Mouse (Mus musculus): ENCODE measurements around the gene Olfr538.
"Not testable (repeated sequence)": the region's sequence is repeated elsewhere in the genome, so short reads cannot be mapped to it uniquely, and the experiment has no call there.

Olfr538 gene

DNA sequence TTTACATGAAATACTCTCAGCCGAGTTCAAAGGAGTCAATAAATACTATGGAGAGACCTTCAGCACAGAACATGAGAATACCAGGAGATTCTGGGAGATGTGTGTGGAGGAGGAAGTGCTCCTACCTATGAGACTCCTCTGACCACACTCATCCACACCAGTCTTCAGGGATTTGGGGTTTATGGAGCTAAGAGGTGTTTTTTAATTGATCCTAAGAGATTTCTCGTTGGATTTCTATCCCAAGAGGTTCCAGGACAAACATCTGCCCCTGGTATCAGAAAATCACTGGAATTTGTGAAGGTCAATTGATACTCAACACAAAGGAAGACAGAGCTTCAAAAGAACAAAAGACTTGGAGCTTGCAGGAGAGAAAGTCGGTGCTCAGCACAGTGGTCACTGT lies at the start of gene Olfr538:
Gene Olfr538 (plus strand): TSS at position 301 of the 400 bp plus-strand sequence.
- no peak for DNase-seq (ENCODE audit: low spot score)

DNA sequence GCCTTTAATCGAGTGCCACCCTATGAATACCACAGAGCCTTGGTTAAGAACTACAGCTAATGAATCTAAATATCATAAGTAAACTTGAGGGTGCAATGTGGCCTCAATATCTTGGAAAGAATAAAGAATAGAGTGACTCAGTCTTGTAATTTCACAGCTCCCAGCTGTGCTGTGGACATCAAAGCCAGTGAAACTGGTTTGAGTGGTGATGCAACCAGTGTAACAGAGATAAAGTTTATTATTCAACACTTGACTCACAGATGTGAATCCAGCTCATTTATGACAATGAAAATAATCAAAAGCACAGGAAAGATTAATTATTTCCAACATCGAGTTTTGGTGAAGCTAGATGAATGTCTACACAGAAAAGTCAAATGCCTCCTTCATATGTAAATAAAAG lies 27.9 kb upstream of the Olfr538 start:
- no peak for DNase-seq (ENCODE audit: low spot score)

DNA sequence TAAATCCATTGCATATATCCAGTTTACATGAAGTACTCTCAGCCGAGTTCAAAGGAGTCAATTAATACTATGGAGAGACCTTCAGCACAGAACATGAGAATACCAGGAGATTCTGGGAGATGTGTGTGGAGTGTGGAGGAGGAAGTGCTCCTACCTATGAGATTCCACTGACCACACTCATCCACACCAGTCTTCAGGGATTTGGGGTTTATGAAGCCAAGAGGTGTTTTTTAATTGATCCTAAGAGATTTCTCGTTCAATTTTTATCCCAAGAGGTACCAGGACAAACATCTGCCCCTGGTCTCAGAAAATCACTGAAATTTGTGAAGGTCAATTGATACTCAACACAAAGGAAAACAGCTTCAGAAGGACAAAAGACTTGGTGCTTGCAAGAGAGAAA lies 33.3 kb downstream of the Olfr538 start, which contains the start of gene Olfr46:
Gene Olfr46 (plus strand): TSS at position 301 of the 400 bp plus-strand sequence.
- DNase-seq (ENCODE audit: low spot score): not testable (repeated sequence)

All from layer of hippocampus, adult 9-10 months (tissue).